Mouse (Mus musculus): ENCODE results near the gene Thnsl1.

Gene Thnsl1

DNA sequence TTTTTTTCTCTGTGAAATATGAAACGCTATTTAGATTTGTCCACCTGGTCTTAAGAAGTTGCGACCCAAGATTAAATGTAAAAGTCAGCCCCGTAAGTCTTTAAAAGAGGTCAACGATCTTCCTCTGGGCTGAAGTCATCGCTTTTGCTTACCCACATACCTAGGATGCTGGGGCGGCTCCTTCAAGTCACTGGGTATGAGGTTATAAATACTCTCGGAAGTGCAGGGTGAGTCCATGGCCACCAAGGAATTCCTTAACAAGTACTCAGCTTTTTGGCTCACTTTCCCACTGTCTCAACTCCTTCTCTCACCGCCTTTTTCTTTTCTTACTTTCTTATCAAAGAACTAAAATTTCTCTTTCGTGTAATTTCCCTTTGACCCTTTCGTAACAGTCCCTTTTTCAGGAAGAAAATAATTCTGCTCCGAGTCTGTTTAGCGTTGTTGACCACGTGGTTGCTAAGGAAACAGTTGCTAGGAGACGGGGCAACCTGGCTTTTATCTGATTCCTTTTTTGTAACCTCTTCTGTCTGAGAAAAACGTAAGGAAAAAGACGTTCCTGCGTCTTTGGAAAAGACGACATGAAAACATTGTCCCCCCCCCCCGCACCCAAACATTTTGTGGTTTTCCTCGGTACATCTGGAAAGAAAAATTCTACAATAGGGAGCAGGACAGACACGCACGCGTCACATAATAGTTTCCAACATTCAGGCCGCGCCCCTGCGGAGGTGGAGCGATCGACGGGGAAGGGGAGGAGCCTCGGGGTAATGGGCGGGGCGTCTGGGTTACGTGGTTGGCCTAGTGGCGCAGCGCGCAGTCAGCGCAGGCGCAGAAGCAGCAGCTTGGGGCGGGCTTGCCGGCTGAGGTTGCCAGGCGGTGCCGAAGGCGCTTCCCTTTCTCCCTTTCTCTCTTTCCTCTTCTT is at the start of gene Thnsl1, which contains the start of gene Enkur:
Gene Thnsl1, plus strand, starts transcription at position 813 of the 919 bp plus-strand sequence.
Gene Enkur, minus strand, starts transcription at position 454 of the 919 bp plus-strand sequence.
- peak; percentile 99 for DNase-seq (ENCODE audit: low read depth)

DNA sequence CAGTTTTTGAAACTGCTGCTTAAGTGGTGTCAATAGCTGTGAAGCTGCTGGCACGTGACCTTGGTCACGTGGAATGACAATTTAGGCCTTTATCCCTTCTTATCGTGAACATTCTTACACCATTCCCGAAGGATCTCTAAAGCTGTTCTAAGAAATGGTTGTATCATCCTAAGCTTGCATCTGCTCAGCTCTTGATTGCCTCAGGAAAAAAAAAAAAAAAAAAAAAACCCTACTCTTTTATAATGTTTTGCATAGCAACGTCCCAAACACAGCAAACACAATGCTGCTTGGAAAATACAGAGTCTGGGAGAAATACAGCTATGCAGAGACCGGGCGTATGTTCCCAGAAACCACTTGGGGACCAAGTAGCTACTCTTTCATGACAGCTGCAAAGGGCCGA is 41.2 kb upstream of the Thnsl1 start:
- DNase-seq (ENCODE audit: low read depth), result no peak

GRCm38 (mm10) chr2:21167916-21168315 is 37.6 kb upstream of the Thnsl1 start:
- peak; percentile 68 for DNase-seq (ENCODE audit: low read depth)

- DNase-seq (ENCODE audit: low read depth), result no peak
Observed at GRCm38 (mm10) chr2:21172797-21173196, 32.7 kb upstream of the Thnsl1 start.

DNA sequence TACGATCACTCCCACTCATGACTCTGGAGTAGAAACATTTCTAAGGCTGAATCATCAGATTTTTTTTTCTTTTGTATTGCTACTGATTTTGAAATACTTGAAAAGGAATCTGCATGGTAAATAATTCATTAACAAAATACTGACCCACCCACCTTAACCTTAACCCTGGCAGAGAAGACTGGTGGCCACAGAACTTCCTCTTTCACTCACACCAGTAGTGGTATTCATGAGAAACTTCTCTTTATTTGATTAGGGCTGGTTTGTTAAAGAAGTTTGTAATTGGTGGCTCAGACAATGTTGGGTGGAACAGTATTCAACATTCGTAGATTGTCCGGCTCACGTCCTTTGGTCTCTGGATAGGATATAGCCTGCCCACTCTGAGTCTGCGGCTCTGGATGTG is 26.4 kb upstream of the Thnsl1 start:
- no peak for DNase-seq (ENCODE audit: low read depth)

GRCm38 (mm10) chr2:21182811-21183210 is 22.7 kb upstream of the Thnsl1 start:
- DNase-seq (ENCODE audit: low read depth), result peak; percentile 22

DNA sequence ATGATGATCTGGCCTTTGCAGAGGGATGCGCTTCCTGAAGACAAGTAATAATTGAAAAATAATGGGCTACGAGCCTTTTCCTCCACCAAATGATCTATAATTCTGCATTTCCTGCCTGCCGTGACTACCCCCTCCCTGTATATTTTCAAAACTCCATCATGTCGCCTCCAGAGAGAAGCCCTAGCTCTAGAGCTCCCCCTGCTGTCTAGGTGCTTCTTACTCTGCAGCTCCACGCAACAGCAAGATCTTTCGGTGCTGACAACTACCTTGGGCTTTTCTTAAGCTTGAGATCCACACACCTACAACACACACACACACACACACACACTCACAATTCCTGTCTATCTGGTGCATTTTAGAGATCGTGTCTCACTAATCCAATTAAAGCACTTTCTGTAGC is 17.9 kb upstream of the Thnsl1 start:
- peak; percentile 78 for DNase-seq (ENCODE audit: low read depth)

- peak; percentile 47 for DNase-seq (ENCODE audit: low read depth)
Observed at GRCm38 (mm10) chr2:21188610-21189009, 16.9 kb upstream of the Thnsl1 start.

- DNase-seq (ENCODE audit: low read depth), result no peak
Observed at GRCm38 (mm10) chr2:21191232-21191631, 14.3 kb upstream of the Thnsl1 start.

DNA sequence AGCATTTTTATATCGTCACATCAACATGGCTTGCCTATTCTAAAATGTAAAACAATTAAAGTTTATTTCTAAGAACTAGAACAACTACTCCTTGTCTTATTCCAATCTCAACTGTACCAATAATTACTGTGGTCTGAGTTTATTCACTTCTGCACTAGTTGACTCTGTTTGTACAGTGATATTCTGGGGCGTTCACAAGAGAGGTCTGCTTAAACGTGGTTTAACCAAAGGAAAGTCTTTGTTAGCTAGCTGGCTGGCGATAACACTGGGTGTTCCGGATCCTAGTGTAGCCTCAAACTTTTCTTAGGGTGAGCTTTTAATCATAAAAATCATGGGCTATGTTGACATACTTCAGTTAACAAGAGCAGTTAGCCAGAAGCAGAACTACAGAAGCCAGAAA is 10.3 kb upstream of the Thnsl1 start:
- no peak for DNase-seq (ENCODE audit: low read depth)

- DNase-seq (ENCODE audit: low read depth), result no peak
Observed at GRCm38 (mm10) chr2:21199051-21199450, 6.5 kb upstream of the Thnsl1 start.

- peak; percentile 52 for DNase-seq (ENCODE audit: low read depth)
Observed at GRCm38 (mm10) chr2:21202754-21203153, 2.8 kb upstream of the Thnsl1 start.

GRCm38 (mm10) chr2:21205831-21206159 is 271 bp downstream of the Thnsl1 start:
- DNase-seq (ENCODE audit: low read depth), result no peak

DNA sequence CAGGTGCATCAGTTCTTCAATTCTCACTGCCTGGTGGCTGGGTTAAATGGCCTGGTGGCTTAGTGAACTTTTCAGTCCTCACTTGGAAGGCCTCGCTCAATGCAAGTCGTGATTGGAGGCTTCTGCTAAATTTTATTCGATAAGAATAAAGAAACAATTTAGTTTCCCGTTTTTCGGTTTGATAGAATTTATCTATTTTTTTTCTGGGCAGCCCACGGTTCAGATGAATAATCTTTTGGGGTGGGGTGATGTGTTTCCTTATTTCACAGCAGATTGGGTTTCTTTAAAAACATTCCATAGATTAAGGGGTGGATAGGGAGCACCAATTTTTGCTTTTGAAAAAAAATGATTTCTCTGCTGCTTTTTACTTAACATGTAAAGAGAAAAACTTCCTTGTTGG is 754 bp downstream of the Thnsl1 start:
- DNase-seq (ENCODE audit: low read depth), result no peak

- DNase-seq (ENCODE audit: low read depth), result no peak
Observed at GRCm38 (mm10) chr2:21211361-21211760, 5.8 kb downstream of the Thnsl1 start.

GRCm38 (mm10) chr2:21214322-21214721 is 8.8 kb downstream of the Thnsl1 start:
- DNase-seq (ENCODE audit: low read depth), result no peak

DNA sequence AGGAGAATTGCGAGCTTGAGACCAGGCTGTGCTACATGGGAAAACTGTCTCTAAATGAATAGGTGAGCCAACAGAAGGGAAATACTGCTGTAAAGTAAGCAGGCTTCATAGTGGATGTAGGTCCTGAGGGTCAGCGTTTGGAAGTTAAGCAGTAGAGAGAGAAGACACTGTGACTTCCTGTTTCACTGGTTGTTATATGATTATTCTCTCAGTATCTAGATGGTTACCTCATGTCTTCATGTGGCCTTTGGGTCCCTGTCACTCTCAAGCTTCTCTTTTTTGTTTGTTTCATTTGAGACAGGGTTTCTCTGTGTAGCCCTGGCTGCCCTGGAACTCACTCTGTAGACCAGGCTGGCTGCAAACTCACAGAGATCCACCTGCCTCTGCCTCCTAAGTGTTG is 9.8 kb downstream of the Thnsl1 start:
- DNase-seq (ENCODE audit: low read depth), result no peak

DNA sequence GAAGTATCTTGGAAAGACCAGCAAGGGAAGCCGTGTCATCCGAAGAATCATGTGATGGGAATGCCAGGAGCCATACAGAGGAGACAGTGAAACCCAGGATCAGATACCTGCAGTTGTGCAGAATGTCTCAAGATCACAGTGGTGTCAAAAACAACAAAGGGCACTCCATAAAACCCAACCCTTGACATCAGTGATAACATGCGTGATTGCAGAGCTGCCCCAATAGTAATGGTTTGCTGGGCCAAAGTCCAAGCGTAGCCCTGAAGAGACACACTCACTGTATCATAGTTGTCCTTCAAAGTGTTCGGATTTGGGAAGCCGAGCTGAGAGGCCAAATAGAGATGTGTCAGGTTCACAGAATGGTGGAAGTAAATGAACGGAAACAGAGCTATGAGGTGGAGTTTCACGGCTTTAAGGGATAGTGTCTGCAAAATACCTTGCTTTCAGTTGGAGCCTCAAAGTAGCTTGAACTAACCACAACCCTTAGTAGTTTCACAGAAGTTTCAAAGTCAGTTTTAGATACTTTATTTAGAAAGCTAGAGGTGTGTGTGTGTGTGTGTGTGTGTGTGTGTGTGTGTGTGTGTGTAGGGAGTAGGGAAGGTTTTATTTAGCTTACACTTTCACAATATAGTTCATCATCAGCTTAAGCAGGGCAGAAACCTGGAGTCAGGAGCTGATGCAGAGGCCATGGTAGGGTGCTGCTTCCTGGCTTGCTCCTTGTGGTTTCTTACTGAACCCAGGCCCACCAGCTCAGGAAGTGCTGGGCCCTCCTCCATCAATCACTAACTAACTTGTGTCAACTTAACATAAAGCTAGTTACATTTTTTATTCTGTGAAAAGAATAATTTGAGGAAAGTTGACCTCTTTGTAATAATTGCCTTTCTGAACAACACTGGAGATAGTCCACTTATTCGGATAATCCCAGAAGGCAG is 17.2 kb downstream of the Thnsl1 start:
- DNase-seq (ENCODE audit: low read depth), result no peak

DNA sequence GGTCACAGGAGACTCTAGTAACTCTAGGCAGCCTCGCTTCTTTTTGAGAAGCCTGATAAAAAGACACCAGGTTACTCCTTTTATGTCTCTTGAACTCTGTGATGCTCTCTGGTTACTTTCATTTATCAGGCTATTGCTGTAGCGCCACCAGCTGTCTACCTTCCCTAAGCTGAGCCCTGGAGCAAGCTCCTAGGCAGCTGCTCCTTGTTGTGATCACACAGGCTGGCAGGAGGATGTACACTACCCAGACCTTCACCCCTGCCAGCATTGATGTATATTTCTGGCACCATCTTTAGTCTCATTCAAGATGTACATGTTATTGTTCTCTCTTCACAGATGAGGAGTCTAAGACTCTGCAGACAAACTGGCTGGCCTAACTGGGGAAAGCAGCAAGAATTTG is 24.8 kb downstream of the Thnsl1 start:
- no peak for DNase-seq (ENCODE audit: low read depth)

GRCm38 (mm10) chr2:21231147-21231546 is 25.6 kb downstream of the Thnsl1 start:
- DNase-seq (ENCODE audit: low read depth), result no peak

DNA sequence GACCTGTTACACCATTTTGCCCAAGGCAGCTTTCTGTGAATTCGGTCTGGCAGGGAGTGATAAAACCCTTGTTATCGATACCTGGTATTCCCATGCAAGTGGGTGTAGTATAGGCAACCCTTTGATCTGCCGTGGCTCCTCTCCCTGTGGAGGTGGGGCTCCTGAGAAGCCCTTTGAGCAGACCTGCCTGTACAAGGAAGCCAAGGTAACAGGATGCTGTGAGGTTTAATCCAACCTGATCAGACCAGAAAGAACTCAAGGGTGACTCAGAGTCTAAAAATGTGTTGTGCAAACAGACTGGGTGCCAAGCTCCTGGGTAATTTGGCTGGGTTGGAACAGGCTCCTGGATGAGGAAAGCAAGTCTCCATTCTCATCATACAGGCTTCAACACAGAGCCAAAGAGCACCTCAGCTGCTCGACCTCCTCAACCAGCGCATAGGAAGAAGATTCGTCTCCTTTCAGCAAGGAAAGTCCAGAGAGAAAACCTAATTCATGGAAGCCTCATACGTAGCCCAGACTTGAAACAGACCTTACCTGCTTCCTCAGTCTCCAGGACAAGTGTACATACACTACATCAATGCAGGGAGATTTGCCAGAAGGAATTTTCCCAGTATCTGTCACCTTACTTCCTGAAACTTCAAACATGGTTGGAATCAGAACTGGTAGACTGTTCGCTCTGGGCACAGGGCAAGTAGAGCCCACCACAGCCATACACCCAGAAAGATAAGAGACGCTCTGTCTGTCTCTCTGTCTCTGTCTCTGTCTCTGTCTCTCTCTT is 29.5 kb downstream of the Thnsl1 start:
- DNase-seq (ENCODE audit: low read depth), result peak; percentile 55

DNA sequence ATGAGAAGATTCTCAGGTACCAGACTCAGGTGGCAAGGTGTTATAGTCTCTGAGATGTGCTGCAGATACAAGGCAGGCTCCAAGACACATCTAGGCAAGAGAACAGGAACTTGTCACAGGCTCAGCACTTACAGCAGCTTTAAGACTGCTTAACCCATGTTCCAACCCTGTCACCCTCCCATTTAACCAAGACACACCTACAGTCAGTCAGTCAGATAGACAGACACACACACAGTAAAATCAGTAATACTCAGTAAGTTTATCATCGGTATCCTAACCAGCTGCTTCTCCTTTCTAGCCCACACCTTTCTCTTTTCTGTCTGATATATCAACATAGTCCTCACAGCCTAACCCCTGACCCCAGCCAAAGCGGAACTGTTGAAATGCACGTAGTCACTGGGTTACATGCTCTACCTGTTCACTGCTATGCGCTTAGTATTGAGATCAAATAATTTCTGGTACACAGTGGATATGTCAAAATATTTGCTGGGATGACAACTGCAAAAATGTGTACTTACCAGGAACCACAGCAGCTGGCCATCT is 30.4 kb downstream of the Thnsl1 start:
- no peak for DNase-seq (ENCODE audit: low read depth)

Data from NIH3T3 (cell line).